Mouse (Mus musculus): Measurements from ENCODE around the gene Secisbp2.

DNA sequence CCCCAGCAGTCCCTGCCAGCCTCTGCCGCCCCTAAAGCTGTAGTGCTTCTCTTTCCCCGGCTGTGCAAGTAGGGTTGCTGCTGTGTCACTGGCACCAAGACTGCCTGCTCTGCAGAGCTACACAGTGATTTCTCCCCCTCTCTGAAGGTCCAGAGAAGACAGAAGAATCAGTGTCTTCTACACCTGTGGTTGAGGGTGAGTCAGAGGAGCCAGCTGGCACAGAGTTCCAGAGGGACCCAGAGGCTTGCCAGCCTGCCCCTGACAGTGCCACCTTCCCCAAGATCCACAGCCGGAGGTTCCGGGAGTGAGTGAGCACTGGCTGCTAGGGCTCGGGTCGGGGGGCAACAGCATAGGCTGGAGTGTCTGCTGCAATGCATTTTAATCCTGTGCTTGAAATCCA lies 27.2 kb downstream of the Secisbp2 start:
- TF ChIP-seq CTCF (IDR thresholded peaks at IDR 0.05; ENCODE audit: borderline replicate concordance, insufficient read depth, low read length) = no peak
- no peak for TF ChIP-seq POLR2A (IDR thresholded peaks at IDR 0.05; ENCODE audit: low read depth, low read length)
